Mouse (Mus musculus) embryo, embryonic 10.5 days (tissue): ENCODE data around the gene Flad1.

Source experiments
- DNase-seq: peaks from one replicate; pipeline ENCODE4 v3.0.0-alpha.2; 2015; ENCODE audit warnings: low spot score

Flad1 gene

GRCm38 (mm10) chr3:89382033-89382882 lies 29.4 kb downstream of the Flad1 start:
- DNase-seq = no peak

GRCm38 (mm10) chr3:89381233-89381632 lies 30.4 kb downstream of the Flad1 start:
- DNase-seq = no peak

GRCm38 (mm10) chr3:89380711-89381110 lies 31.0 kb downstream of the Flad1 start:
- DNase-seq = no peak

GRCm38 (mm10) chr3:89380291-89380690 lies 31.4 kb downstream of the Flad1 start:
- no peak for DNase-seq

GRCm38 (mm10) chr3:89379388-89380131 lies 32.1 kb downstream of the Flad1 start:
- no peak for DNase-seq

- peak; percentile 89 for DNase-seq
These were observed 33.1 kb downstream of the Flad1 start for GRCm38 (mm10) chr3:89378394-89379067.

- DNase-seq = no peak
These were observed 33.8 kb downstream of the Flad1 start for GRCm38 (mm10) chr3:89377831-89378230.

- no peak for DNase-seq
These were observed 38.0 kb downstream of the Flad1 start for GRCm38 (mm10) chr3:89373581-89374231.

- DNase-seq = no peak
These were observed 44.3 kb downstream of the Flad1 start for GRCm38 (mm10) chr3:89367338-89367737.

GRCm38 (mm10) chr3:89365486-89366414 lies 45.9 kb downstream of the Flad1 start:
- no peak for DNase-seq

GRCm38 (mm10) chr3:89365153-89365485 lies 46.6 kb downstream of the Flad1 start, which contains the start of gene Dcst1:
Gene Dcst1 (minus strand): TSS chr3:89365253.
- DNase-seq = no peak

GRCm38 (mm10) chr3:89364631-89365030 lies 47.0 kb downstream of the Flad1 start:
- no peak for DNase-seq

GRCm38 (mm10) chr3:89361675-89362074 lies 50.0 kb downstream of the Flad1 start, which contains the start of gene Dcst2:
Gene Dcst2 (plus strand): TSS chr3:89361975.
- no peak for DNase-seq

- no peak for DNase-seq
These were observed 51.4 kb downstream of the Flad1 start for GRCm38 (mm10) chr3:89360237-89360636.

- no peak for DNase-seq
These were observed 52.0 kb downstream of the Flad1 start for GRCm38 (mm10) chr3:89359630-89360029.

- DNase-seq = no peak
These were observed 55.6 kb downstream of the Flad1 start for GRCm38 (mm10) chr3:89356029-89356428.

- DNase-seq = no peak
These were observed 56.2 kb downstream of the Flad1 start for GRCm38 (mm10) chr3:89355512-89355902.

GRCm38 (mm10) chr3:89354816-89355511 lies 56.7 kb downstream of the Flad1 start:
- DNase-seq = peak; percentile 91

GRCm38 (mm10) chr3:89351271-89351670 lies 60.4 kb downstream of the Flad1 start:
- DNase-seq = no peak
